Mouse (Mus musculus): ENCODE measurements around the gene Ttll11. TPM values are rescaled to one million over a fixed set of nuclear protein-coding genes. Genes with fewer than 3 reads are reported as not detected.

Gene Ttll11
- total and polyA plus RNA-seq, 2 experiments from 2014 or later = 1.7 to 5.0 TPM

- no peak overlapping the region for H3K4me3 ChIP-seq (ENCODE audit: low read depth, low read length)
- no peaks in the 10 kb centered on the region for H3K27me3 ChIP-seq (ENCODE audit: control insufficient read depth, insufficient read depth, low read length)
- H3K4me1 ChIP-seq (ENCODE audit: control insufficient read depth, insufficient read depth) = 0 out of 2 replicates have a peak, but pooled peaks cover 6% of the 10 kb centered on the region
- no peaks in the 10 kb centered on the region for H3K36me3 ChIP-seq (replicated peaks; ENCODE audit: control insufficient read depth, insufficient read depth, low read length)
- H3K9ac ChIP-seq (replicated peaks; ENCODE audit: low read depth, low read length) = no peak overlapping the region
- H3K27ac ChIP-seq (ENCODE audit: low read depth) = no peak overlapping the region
- DNase-seq (ENCODE audit: low spot score) (no peak), ATAC-seq (ENCODE audit: insufficient read depth, low read depth) (no peak)
- no peak overlapping the region for H3K4me2 ChIP-seq (ENCODE audit: low read depth, low read length)
- TF ChIP-seq EP300 (IDR thresholded peaks at IDR 0.05; ENCODE audit: low read depth) (no peak), CTCF (IDR thresholded peaks at IDR 0.05; ENCODE audit: low read depth) (no peak)
- no peaks in the 10 kb centered on the region for H3K9me3 ChIP-seq (replicated peaks; ENCODE audit: control insufficient read depth, low read length)
- WGBS = 55% methylated on average over 17 of the region's 17 CpGs
Observed at GRCm38 (mm10) chr2:35851420-35852163, 128.1 kb downstream of the Ttll11 start.

- WGBS = 72% methylated on average over 10 of the region's 10 CpGs
- Histone ChIP-seq H3K9me3 (replicated peaks; ENCODE audit: control insufficient read depth, low read length) (no peaks in the 10 kb centered on the region), H3K36me3 (replicated peaks; ENCODE audit: control insufficient read depth, insufficient read depth, low read length) (no peaks in the 10 kb centered on the region), H3K27me3 (ENCODE audit: control insufficient read depth, insufficient read depth, low read length) (0 out of 2 replicates have a peak, but pooled peaks cover 6% of the 10 kb centered on the region), H3K4me1 (ENCODE audit: control insufficient read depth, insufficient read depth) (0 out of 2 replicates have a peak, but pooled peaks cover 6% of the 10 kb centered on the region), H3K4me2 (ENCODE audit: low read depth, low read length) (no peak overlapping the region), H3K27ac (ENCODE audit: low read depth) (no peak overlapping the region), H3K4me3 (ENCODE audit: low read depth, low read length) (no peak overlapping the region), H3K9ac (replicated peaks; ENCODE audit: low read depth, low read length) (no peak overlapping the region)
- DNase-seq (ENCODE audit: low spot score) = no peak
- no peak for ATAC-seq (ENCODE audit: insufficient read depth, low read depth)
- no peak for TF ChIP-seq EP300 (IDR thresholded peaks at IDR 0.05; ENCODE audit: low read depth)
- TF ChIP-seq CTCF (IDR thresholded peaks at IDR 0.05; ENCODE audit: low read depth) = no peak
Observed at GRCm38 (mm10) chr2:35849632-35850230, 130.0 kb downstream of the Ttll11 start.

- Histone ChIP-seq H3K9ac (replicated peaks; ENCODE audit: low read depth, low read length) (no peak overlapping the region), H3K27me3 (ENCODE audit: control insufficient read depth, insufficient read depth, low read length) (0 out of 2 replicates have a peak, but pooled peaks cover 6% of the 10 kb centered on the region), H3K27ac (ENCODE audit: low read depth) (no peak overlapping the region), H3K4me3 (ENCODE audit: low read depth, low read length) (no peak overlapping the region), H3K4me2 (ENCODE audit: low read depth, low read length) (no peak overlapping the region), H3K9me3 (replicated peaks; ENCODE audit: control insufficient read depth, low read length) (no peaks in the 10 kb centered on the region), H3K4me1 (ENCODE audit: control insufficient read depth, insufficient read depth) (peaks cover 12% of the 10 kb centered on the region; the same call in 1 of the 2 replicates), H3K36me3 (replicated peaks; ENCODE audit: control insufficient read depth, insufficient read depth, low read length) (no peaks in the 10 kb centered on the region)
- no peak for ATAC-seq (ENCODE audit: insufficient read depth, low read depth)
- DNase-seq (ENCODE audit: low spot score) = no peak
- TF ChIP-seq EP300 (IDR thresholded peaks at IDR 0.05; ENCODE audit: low read depth) (no peak), CTCF (IDR thresholded peaks at IDR 0.05; ENCODE audit: low read depth) (no peak)
- WGBS = 61% methylated on average over 11 of the region's 11 CpGs
Observed at GRCm38 (mm10) chr2:35845611-35846504, 133.9 kb downstream of the Ttll11 start.

- Histone ChIP-seq H3K4me3 (ENCODE audit: low read depth, low read length) (no peak overlapping the region), H3K4me2 (ENCODE audit: low read depth, low read length) (no peak overlapping the region), H3K4me1 (ENCODE audit: control insufficient read depth, insufficient read depth) (peaks cover 15% of the 10 kb centered on the region; the same call in 1 of the 2 replicates), H3K9ac (replicated peaks; ENCODE audit: low read depth, low read length) (no peak overlapping the region), H3K27me3 (ENCODE audit: control insufficient read depth, insufficient read depth, low read length) (0 out of 2 replicates have a peak, but pooled peaks cover 6% of the 10 kb centered on the region), H3K36me3 (replicated peaks; ENCODE audit: control insufficient read depth, insufficient read depth, low read length) (no peaks in the 10 kb centered on the region), H3K9me3 (replicated peaks; ENCODE audit: control insufficient read depth, low read length) (no peaks in the 10 kb centered on the region), H3K27ac (ENCODE audit: low read depth) (no peak overlapping the region)
- WGBS = 38% methylated on average over 13 of the region's 13 CpGs
- DNase-seq (ENCODE audit: low spot score) (no peak), ATAC-seq (ENCODE audit: insufficient read depth, low read depth) (no peak)
- TF ChIP-seq CTCF (IDR thresholded peaks at IDR 0.05; ENCODE audit: low read depth) (no peak), EP300 (IDR thresholded peaks at IDR 0.05; ENCODE audit: low read depth) (no peak)
Observed at GRCm38 (mm10) chr2:35843896-35844690, 135.6 kb downstream of the Ttll11 start.
